Mouse (Mus musculus) midbrain, embryonic 15.5 days (tissue): ENCODE measurements around the gene Hbb-bt. TPM values are rescaled to one million over a fixed set of nuclear protein-coding genes. Genes with fewer than 3 reads are reported as not detected.
"Not testable (repeated sequence)": the region's sequence is repeated elsewhere in the genome, so short reads cannot be mapped to it uniquely, and the experiment has no call there.

ENCODE experiments used
- ATAC-seq: fragments of 200-750 bp; cut with Nextera tagmentation; replicated peaks from 2 replicates; pipeline ENCODE4 v1.8.0; 2017; ENCODE audit warnings: moderate TSS enrichment
- H3K27ac ChIP-seq: fragments of 300-500 bp; sonication (generic); 2 replicates; pipeline ENCODE4 v1.5.1; 2015; ENCODE audit warnings: mild to moderate bottlenecking, inconsistent platforms
- H3K27me3 ChIP-seq: fragments of 300-500 bp; sonication (generic); replicated peaks from 2 replicates; pipeline ENCODE4 v1.6.1; 2015; ENCODE audit warnings: inconsistent platforms
- H3K36me3 ChIP-seq: fragments of 300-500 bp; sonication (generic); replicated peaks from 2 replicates; pipeline ENCODE4 v1.6.1; 2015; ENCODE audit warnings: inconsistent platforms
- H3K4me1 ChIP-seq: fragments of 300-500 bp; sonication (generic); 2 replicates; pipeline ENCODE4 v1.6.1; 2015; ENCODE audit warnings: inconsistent platforms
- H3K4me2 ChIP-seq: fragments of 300-500 bp; sonication (generic); 2 replicates; pipeline ENCODE4 v1.6.1; 2015; ENCODE audit warnings: inconsistent platforms, mild to moderate bottlenecking, moderate library complexity
- H3K4me3 ChIP-seq: fragments of 300-500 bp; sonication (generic); 2 replicates; pipeline ENCODE4 v1.5.1; 2015; ENCODE audit warnings: mild to moderate bottlenecking, inconsistent platforms
- H3K9ac ChIP-seq: fragments of 300-500 bp; sonication (generic); 2 replicates; pipeline ENCODE4 v1.6.1; 2015; ENCODE audit warnings: mild to moderate bottlenecking, inconsistent platforms
- H3K9me3 ChIP-seq: fragments of 300-500 bp; sonication (generic); 2 replicates; pipeline ENCODE4 v1.6.1; 2016; ENCODE audit warnings: inconsistent platforms
- WGBS: fragments of 180-500 bp; shearing (Covaris S2); methylation state at CpG from one replicate; pipeline ENCODE4 v1.1.7; 2015; ENCODE audit warnings: mixed read lengths; 5-methylcytosine and 5-hydroxymethylcytosine counted together
- polyA plus RNA-seq: library from polyadenylated mRNA; unstranded; fragments of >200 nt; fragmentation: Nextera tagmentation; extraction: Ambion mirVana; gene quantifications from 2 replicates; pipeline ENCODE4 v1.2.1, GENCODE M21; 2015

The Hbb-bt gene
- 1,363 and 1,680 TPM in 2 replicates for polyA plus RNA-seq

DNA sequence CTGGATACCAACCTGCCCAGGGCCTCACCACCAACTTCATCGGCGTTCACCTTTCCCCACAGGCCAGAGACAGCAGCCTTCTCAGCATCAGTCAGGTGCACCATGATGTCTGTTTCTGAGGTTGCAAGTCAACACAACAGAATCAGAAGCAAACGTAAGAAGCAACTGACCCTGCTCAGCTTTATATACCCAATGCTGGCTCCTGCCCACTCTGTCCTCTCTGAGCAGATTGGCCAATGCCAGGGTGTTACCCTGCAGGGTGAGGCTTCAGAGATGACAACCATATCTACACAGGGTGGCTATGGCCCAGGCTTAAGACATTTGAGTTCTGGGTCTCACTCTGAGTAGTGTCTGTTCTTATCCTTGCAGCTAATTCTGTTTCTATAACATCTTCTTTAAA is at the start of gene Hbb-bt:
Gene Hbb-bt, minus strand, starts transcription at position 231 of the 400 bp plus-strand sequence.
- 80% methylated on average over 3 of the region's 3 CpGs for WGBS
- no peak within 1 kb of the TSS for H3K9ac ChIP-seq
- H3K36me3 ChIP-seq = no peaks in the 10 kb centered on the region
- H3K27ac ChIP-seq = no peak within 1 kb of the TSS
- no peak for ATAC-seq
- no peaks in the 10 kb centered on the region for H3K4me1 ChIP-seq
- no peaks in the 10 kb centered on the region for H3K27me3 ChIP-seq
- no peak within 1 kb of the TSS for H3K4me3 ChIP-seq
- H3K9me3 ChIP-seq = no peaks in the 10 kb centered on the region
- H3K4me2 ChIP-seq = no peak within 1 kb of the TSS

GRCm38 (mm10) chr7:103861531-103861930 is 47.7 kb upstream of the Hbb-bt start:
- ATAC-seq = no peak
- Histone ChIP-seq H3K9ac (no peak overlapping the region), H3K4me3 (no peak overlapping the region), H3K36me3 (no peaks in the 10 kb centered on the region), H3K9me3 (no peaks in the 10 kb centered on the region), H3K27ac (no peak overlapping the region), H3K4me2 (no peak overlapping the region), H3K27me3 (no peaks in the 10 kb centered on the region), H3K4me1 (no peaks in the 10 kb centered on the region)
- 89% methylated on average over 3 of the region's 3 CpGs for WGBS

DNA sequence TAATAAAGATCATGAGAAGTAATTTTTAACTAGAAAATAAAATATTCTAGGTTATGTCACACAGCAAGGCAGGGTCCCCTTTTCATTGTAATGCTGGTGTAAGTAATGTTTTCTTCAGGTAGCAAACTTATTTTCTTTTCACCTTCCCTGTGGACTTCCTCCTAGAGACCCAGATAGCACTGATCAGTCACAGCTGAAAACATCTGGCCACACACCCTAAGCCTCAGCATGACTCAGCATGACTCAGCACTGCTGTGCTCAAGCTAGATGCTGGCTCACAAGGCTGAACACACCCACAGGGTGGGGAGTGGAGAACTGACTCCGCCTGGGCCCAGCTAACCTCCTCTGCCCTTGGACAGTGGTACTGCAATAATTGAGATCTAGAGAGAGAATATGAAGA is 47.1 kb upstream of the Hbb-bt start:
- no peak overlapping the region for H3K4me2 ChIP-seq
- no peaks in the 10 kb centered on the region for H3K36me3 ChIP-seq
- no peaks in the 10 kb centered on the region for H3K27me3 ChIP-seq
- ATAC-seq = no peak
- H3K9ac ChIP-seq = no peak overlapping the region
- no peak overlapping the region for H3K27ac ChIP-seq
- H3K4me3 ChIP-seq = no peak overlapping the region
- H3K9me3 ChIP-seq = no peaks in the 10 kb centered on the region
- 76% methylated on average over 1 of the region's 1 CpGs for WGBS
- H3K4me1 ChIP-seq = no peaks in the 10 kb centered on the region

DNA sequence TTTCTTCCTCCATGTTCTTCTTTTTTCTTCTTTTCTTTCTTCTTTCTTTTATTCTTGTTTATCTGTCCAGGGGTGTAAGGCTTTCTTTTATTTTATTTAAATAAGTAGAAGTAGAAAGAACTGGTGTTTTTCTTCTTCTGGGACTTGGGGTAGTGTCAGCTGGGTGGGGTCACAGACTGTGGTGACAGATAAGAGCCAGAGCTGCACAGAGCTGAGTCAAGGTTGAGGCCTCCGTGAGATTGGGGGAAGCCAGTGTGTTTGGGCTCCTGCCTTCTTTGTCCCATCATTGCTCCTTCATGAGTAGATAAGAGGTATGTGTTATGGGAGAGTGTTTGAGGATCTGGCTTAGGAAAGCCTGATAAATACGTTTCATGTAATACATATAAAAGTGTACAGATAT is 45.3 kb upstream of the Hbb-bt start:
- no peak overlapping the region for H3K9ac ChIP-seq
- no peak overlapping the region for H3K4me3 ChIP-seq
- no peaks in the 10 kb centered on the region for H3K36me3 ChIP-seq
- ATAC-seq = no peak
- no peak overlapping the region for H3K4me2 ChIP-seq
- 71% methylated on average over 2 of the region's 2 CpGs for WGBS
- no peaks in the 10 kb centered on the region for H3K4me1 ChIP-seq
- no peaks in the 10 kb centered on the region for H3K9me3 ChIP-seq
- no peak overlapping the region for H3K27ac ChIP-seq
- no peaks in the 10 kb centered on the region for H3K27me3 ChIP-seq

- WGBS = 73% methylated on average over 1 of the region's 1 CpGs
- no peaks in the 10 kb centered on the region for H3K9me3 ChIP-seq
- H3K4me2 ChIP-seq = no peak overlapping the region
- ATAC-seq = no peak
- no peaks in the 10 kb centered on the region for H3K4me1 ChIP-seq
- no peak overlapping the region for H3K4me3 ChIP-seq
- H3K9ac ChIP-seq = no peak overlapping the region
- no peak overlapping the region for H3K27ac ChIP-seq
- H3K36me3 ChIP-seq = no peaks in the 10 kb centered on the region
- no peaks in the 10 kb centered on the region for H3K27me3 ChIP-seq
Measured at GRCm38 (mm10) chr7:103854669-103855068, 40.9 kb upstream of the Hbb-bt start.

- 78% methylated on average over 2 of the region's 2 CpGs for WGBS
- Histone ChIP-seq H3K27ac (no peak within 1 kb of the TSS), H3K36me3 (no peaks in the 10 kb centered on the region), H3K4me2 (no peak within 1 kb of the TSS), H3K27me3 (no peaks in the 10 kb centered on the region), H3K9me3 (no peaks in the 10 kb centered on the region), H3K4me1 (no peaks in the 10 kb centered on the region), H3K9ac (no peak within 1 kb of the TSS), H3K4me3 (no peak within 1 kb of the TSS)
- ATAC-seq = no peak
Measured at GRCm38 (mm10) chr7:103853090-103853489, 39.3 kb upstream of the Hbb-bt start, which contains the start of gene Hbb-y. Gene Hbb-y (minus strand): TSS chr7:103853216.

GRCm38 (mm10) chr7:103844525-103845325 is 30.9 kb upstream of the Hbb-bt start:
- ATAC-seq = no peak
- H3K27ac ChIP-seq = no peak overlapping the region
- 76% methylated on average over 2 of the region's 2 CpGs for WGBS
- no peak overlapping the region for H3K9ac ChIP-seq
- no peaks in the 10 kb centered on the region for H3K27me3 ChIP-seq
- H3K4me3 ChIP-seq = no peak overlapping the region
- no peaks in the 10 kb centered on the region for H3K4me1 ChIP-seq
- no peaks in the 10 kb centered on the region for H3K9me3 ChIP-seq
- no peaks in the 10 kb centered on the region for H3K36me3 ChIP-seq
- H3K4me2 ChIP-seq = no peak overlapping the region

GRCm38 (mm10) chr7:103843034-103843433 is 29.2 kb upstream of the Hbb-bt start, which contains the start of gene Hbb-bh1:
Gene Hbb-bh1 (minus strand): TSS chr7:103843164.
- H3K4me3 ChIP-seq = no peak within 1 kb of the TSS
- H3K36me3 ChIP-seq = no peaks in the 10 kb centered on the region
- no peak within 1 kb of the TSS for H3K4me2 ChIP-seq
- ATAC-seq = no peak
- WGBS = 86% methylated on average over 2 of the region's 2 CpGs
- no peaks in the 10 kb centered on the region for H3K27me3 ChIP-seq
- no peaks in the 10 kb centered on the region for H3K9me3 ChIP-seq
- no peak within 1 kb of the TSS for H3K9ac ChIP-seq
- H3K27ac ChIP-seq = no peak within 1 kb of the TSS
- H3K4me1 ChIP-seq = no peaks in the 10 kb centered on the region

DNA sequence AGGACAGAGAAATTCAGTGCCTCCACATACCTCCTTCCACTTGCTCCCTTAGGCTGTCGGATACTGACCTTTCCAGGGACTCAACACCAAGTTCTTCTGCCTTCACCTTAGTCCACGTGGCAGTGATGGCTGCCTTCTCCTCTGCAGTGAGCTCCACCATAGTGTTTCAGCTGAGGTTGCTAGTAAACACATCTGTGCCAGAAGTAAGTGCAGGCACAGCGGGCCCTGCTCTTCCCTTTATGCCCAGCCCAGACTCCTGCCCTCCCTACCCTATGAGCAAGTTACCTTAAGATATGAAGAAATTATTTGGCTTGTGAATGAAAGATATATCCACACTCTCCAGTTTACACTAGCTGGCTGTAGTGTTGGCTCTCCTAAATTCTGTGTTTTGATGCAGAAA is 26.5 kb upstream of the Hbb-bt start, which contains the start of gene Hbb-bh2:
Gene Hbb-bh2, minus strand, starts transcription at position 253 of the 400 bp plus-strand sequence.
- no peak for ATAC-seq
- 71% methylated on average over 3 of the region's 3 CpGs for WGBS
- Histone ChIP-seq H3K9me3 (no peaks in the 10 kb centered on the region), H3K36me3 (no peaks in the 10 kb centered on the region), H3K27ac (no peak within 1 kb of the TSS), H3K4me3 (no peak within 1 kb of the TSS), H3K27me3 (no peaks in the 10 kb centered on the region), H3K9ac (no peak within 1 kb of the TSS), H3K4me2 (no peak within 1 kb of the TSS), H3K4me1 (no peaks in the 10 kb centered on the region)

DNA sequence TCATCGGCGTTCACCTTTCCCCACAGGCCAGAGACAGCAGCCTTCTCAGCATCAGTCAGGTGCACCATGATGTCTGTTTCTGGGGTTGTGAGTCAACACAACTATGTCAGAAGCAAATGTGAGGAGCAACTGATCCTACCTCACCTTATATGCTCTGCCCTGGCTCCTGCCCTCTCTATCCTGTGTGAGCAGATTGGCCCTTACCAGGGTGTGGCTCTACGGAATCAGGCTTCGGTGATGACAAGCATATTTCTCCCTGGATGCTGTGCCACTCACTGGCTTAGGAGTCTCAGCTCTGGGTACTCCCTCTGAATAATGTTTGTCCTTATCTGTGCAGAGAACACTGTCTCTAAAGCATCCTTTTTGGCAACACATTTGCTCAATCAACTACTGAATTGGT is 14.0 kb upstream of the Hbb-bt start, which contains the start of gene Hbb-bs:
Gene Hbb-bs, minus strand, starts transcription at position 289 of the 400 bp plus-strand sequence.
- Histone ChIP-seq H3K27ac (no peak within 1 kb of the TSS), H3K9ac (no peak within 1 kb of the TSS), H3K36me3 (no peaks in the 10 kb centered on the region), H3K4me1 (no peaks in the 10 kb centered on the region), H3K4me2 (no peak within 1 kb of the TSS), H3K4me3 (no peak within 1 kb of the TSS), H3K9me3 (no peaks in the 10 kb centered on the region), H3K27me3 (no peaks in the 10 kb centered on the region)
- 94% methylated on average over 4 of the region's 4 CpGs for WGBS
- ATAC-seq = no peak

DNA sequence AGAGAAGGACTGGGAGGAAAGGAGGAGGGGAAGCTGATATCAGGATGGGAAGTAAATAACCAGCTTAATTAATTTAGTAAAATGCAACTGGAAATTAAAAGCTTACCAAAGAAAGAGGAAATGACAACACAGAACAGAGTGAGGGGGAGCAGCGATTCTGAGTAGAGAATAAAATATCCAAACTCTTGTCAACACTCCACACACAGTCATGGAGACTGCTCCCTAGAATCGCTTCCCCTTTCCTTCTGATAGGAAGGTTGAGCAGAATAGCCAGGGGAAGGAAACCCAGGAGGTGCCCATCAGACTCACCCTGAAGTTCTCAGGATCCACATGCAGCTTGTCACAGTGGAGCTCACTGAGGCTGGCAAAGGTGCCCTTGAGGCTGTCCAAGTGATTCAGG is 13.3 kb upstream of the Hbb-bt start:
- H3K9ac ChIP-seq, H3K9me3 ChIP-seq, H3K4me1 ChIP-seq, H3K27ac ChIP-seq, H3K4me3 ChIP-seq, ATAC-seq, H3K4me2 ChIP-seq, H3K36me3 ChIP-seq, H3K27me3 ChIP-seq: not testable (repeated sequence)
- WGBS = no CpG with 5 or more reads among the region's 2 CpGs

- Histone ChIP-seq H3K4me3 (no peak overlapping the region), H3K4me2 (no peak overlapping the region), H3K9ac (no peak overlapping the region), H3K27ac (no peak overlapping the region), H3K9me3 (no peaks in the 10 kb centered on the region), H3K27me3 (no peaks in the 10 kb centered on the region), H3K36me3 (no peaks in the 10 kb centered on the region), H3K4me1 (no peaks in the 10 kb centered on the region)
- 46% methylated on average over 3 of the region's 3 CpGs for WGBS
- no peak for ATAC-seq
Measured at GRCm38 (mm10) chr7:103826255-103826887, 12.6 kb upstream of the Hbb-bt start.
